Mouse (Mus musculus): ENCODE measurements at regions not wholly inside any gene's neighbourhood (a gene's known extent, or its start where the extent isn't known, plus 50 kb on each side); places are given as distances from the start of the nearest gene placed in this dataset.

DNA sequence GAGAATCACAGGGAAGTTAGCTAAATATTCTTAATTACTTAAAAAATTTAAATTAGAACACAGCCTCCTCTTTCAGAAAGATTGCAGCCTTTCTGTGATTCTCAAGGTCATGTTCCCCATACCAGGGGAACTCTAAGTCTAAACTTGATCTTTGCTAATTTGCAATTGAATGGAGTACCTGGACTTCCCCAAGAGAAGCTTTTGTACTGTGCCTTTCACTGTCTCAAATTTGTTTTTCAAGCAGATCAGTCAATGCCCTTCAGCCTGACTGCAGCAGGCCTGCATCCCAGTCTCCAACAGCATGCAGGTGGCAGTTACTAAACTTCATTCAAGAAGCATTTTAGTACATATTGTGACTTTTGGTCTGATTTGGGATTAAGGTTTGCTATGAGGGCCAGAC, 611.8 kb downstream of the Snca start:
- Histone ChIP-seq H3K9me3 (replicated peaks; ENCODE audit: control insufficient read depth, low read length) (no peaks in the 10 kb centered on the region), H3K27ac (ENCODE audit: low read depth, low read length) (no peak overlapping the region), H3K9ac (ENCODE audit: low read length) (no peak overlapping the region), H3K4me1 (ENCODE audit: control insufficient read depth, insufficient read depth, low read length) (no peaks in the 10 kb centered on the region), H3K4me3 (ENCODE audit: low read depth, low read length) (no peak overlapping the region), H3K4me2 (ENCODE audit: low read length) (no peak overlapping the region), H3K27me3 (replicated peaks; ENCODE audit: control insufficient read depth, insufficient read depth, low read length) (no peaks in the 10 kb centered on the region), H3K36me3 (ENCODE audit: control insufficient read depth, insufficient read depth, low read length) (no peaks in the 10 kb centered on the region)
- ATAC-seq (no peak), DNase-seq (ENCODE audit: low spot score) (no peak)

DNA sequence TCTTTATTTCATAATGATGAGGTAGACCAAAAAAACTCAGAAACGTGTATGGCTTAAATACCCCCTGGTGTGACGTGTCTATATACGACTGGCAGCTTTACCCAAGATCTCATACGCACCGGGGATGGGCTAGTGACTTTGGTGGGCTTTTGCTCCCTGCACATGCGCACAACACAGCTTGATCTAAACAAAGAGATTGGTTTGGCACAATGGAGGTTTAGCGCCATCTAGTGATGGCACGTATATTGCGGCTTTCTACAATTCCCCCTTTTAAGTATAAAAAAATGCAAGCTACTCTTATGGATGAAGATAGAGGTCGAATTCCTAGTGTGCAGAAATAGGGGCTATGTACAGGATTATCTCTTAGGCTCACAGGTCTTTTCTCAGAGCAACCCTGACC, 628.1 kb downstream of the Snca start:
- H3K36me3 ChIP-seq (ENCODE audit: control insufficient read depth, insufficient read depth, low read length), result no peaks in the 10 kb centered on the region
- no peak overlapping the region for H3K4me3 ChIP-seq (ENCODE audit: low read depth, low read length)
- no peaks in the 10 kb centered on the region for H3K27me3 ChIP-seq (replicated peaks; ENCODE audit: control insufficient read depth, insufficient read depth, low read length)
- ATAC-seq (no peak), DNase-seq (ENCODE audit: low spot score) (peak; percentile 42)
- H3K27ac ChIP-seq (ENCODE audit: low read depth, low read length), result no peak overlapping the region
- H3K4me2 ChIP-seq (ENCODE audit: low read length), result no peak overlapping the region
- H3K9ac ChIP-seq (ENCODE audit: low read length), result no peak overlapping the region
- 69% methylated on average over 10 of the region's 10 CpGs for WGBS
- no peaks in the 10 kb centered on the region for H3K9me3 ChIP-seq (replicated peaks; ENCODE audit: control insufficient read depth, low read length)
- H3K4me1 ChIP-seq (ENCODE audit: control insufficient read depth, insufficient read depth, low read length), result no peaks in the 10 kb centered on the region

Measured in forebrain, embryonic 14.5 days (tissue).